Mouse (Mus musculus): ENCODE measurements around the gene Ptgir. TPM values are rescaled to one million over a fixed set of nuclear protein-coding genes. Genes with fewer than 3 reads are reported as not detected.

Gene Ptgir
- total RNA-seq, 2 experiments from 2014 or later, result 0.17 TPM; not detected in 1

GRCm38 (mm10) chr7:16885905-16886304, 20.4 kb upstream of the Ptgir start:
- intact Hi-C loops (cut with DNase I), result no loop called here
- peak in 1 of 2 experiments; percentile 65 for DNase-seq (ENCODE audit: extremely low spot score in 1 of 2, low spot score in 2 of 2)

GRCm38 (mm10) chr7:16890536-16890935, 15.8 kb upstream of the Ptgir start:
- no peak for DNase-seq (ENCODE audit: extremely low spot score in 1 of 2, low spot score in 2 of 2)
- intact Hi-C loops (cut with DNase I), result loop anchor here (5.0 kb wide), 1 partner anchor 143 kb away; no protein-coding TSS in a partner anchor

DNA sequence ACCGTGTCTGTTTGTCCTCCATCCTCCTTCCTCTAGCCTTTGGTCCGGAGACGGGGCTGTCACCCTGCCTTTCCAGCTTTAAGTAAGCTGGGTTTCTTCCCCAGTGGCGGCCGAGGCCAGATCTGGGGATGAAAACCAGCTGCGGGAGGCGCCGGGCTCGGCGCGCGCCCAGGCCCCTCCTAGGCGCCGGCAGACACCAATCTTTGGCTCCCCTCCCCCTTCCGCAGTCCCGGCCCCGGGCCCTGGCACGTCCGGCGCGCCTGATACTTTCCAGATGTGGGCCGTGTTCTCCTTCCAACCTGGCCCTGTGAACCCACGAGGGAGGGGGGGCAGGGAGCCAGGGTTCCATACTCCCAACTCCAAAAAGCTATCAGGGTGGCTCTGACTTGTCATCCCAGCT, 15.3 kb upstream of the Ptgir start:
- intact Hi-C loops (cut with DNase I), result loop anchor here (5.0 kb wide), 1 partner anchor 144 kb away; no protein-coding TSS in a partner anchor
- DNase-seq (ENCODE audit: extremely low spot score in 1 of 2, low spot score in 2 of 2), result peak in 1 of 2 experiments; percentile 85

- intact Hi-C loops (cut with DNase I), result loop anchor here (5.0 kb wide), 1 partner anchor 144 kb away; no protein-coding TSS in a partner anchor
- peak; percentile 80 to 88 for DNase-seq (ENCODE audit: extremely low spot score in 1 of 2, low spot score in 2 of 2)
Measured at GRCm38 (mm10) chr7:16891641-16892351, 14.5 kb upstream of the Ptgir start, which contains the start of gene Gng8. TSS of gene Gng8 (plus strand) at chr7:16891786.

- intact Hi-C loops (cut with DNase I), result loop anchor here (5.0 kb wide), 1 partner anchor 145 kb away; no protein-coding TSS in a partner anchor
Measured at GRCm38 (mm10) chr7:16892352-16892730, 13.9 kb upstream of the Ptgir start.

GRCm38 (mm10) chr7:16893612-16894011, 12.7 kb upstream of the Ptgir start:
- intact Hi-C loops (cut with DNase I), result loop anchor here (5.0 kb wide), 1 partner anchor 146 kb away; no protein-coding TSS in a partner anchor

More at GRCm38 (mm10) chr7:16892352-16892730, 13.9 kb upstream of the Ptgir start:
- DNase-seq (ENCODE audit: extremely low spot score in 1 of 2, low spot score in 2 of 2), result no peak

GRCm38 (mm10) chr7:16894279-16894678, 12.0 kb upstream of the Ptgir start:
- intact Hi-C loops (cut with DNase I), result loop anchor here (5.0 kb wide), 1 partner anchor 147 kb away; no protein-coding TSS in a partner anchor

More at GRCm38 (mm10) chr7:16893612-16894011, 12.7 kb upstream of the Ptgir start:
- no peak for DNase-seq (ENCODE audit: extremely low spot score in 1 of 2, low spot score in 2 of 2)

GRCm38 (mm10) chr7:16895000-16895399, 11.3 kb upstream of the Ptgir start:
- DNase-seq (ENCODE audit: extremely low spot score in 1 of 2, low spot score in 2 of 2), result peak in 1 of 2 experiments; percentile 85
- intact Hi-C loops (cut with DNase I), result loop anchor here (5.0 kb wide), 1 partner anchor 148 kb away; no protein-coding TSS in a partner anchor

More at GRCm38 (mm10) chr7:16894279-16894678, 12.0 kb upstream of the Ptgir start:
- no peak for DNase-seq (ENCODE audit: extremely low spot score in 1 of 2, low spot score in 2 of 2)

DNA sequence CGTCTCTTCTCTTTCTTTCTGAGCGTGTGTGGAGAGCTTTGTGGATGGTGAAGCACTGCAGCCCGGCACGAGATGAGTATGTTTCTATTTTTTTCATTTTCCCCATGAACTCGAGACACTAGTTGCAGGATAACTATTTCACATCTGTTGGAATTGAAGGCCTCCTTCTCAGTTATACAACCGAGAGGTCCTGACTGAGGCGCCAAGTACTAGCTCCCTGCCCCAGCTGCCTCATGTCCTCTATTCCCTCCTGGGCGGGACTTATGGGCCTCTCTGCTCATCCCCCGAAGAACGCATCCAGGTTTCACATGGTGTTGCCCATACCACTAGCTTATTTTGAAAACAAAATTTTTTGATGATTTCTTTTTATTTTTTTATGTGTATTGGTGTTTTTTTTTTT, 10.8 kb upstream of the Ptgir start:
- intact Hi-C loops (cut with DNase I), result no loop called here
- DNase-seq (ENCODE audit: extremely low spot score in 1 of 2, low spot score in 2 of 2), result no peak

DNA sequence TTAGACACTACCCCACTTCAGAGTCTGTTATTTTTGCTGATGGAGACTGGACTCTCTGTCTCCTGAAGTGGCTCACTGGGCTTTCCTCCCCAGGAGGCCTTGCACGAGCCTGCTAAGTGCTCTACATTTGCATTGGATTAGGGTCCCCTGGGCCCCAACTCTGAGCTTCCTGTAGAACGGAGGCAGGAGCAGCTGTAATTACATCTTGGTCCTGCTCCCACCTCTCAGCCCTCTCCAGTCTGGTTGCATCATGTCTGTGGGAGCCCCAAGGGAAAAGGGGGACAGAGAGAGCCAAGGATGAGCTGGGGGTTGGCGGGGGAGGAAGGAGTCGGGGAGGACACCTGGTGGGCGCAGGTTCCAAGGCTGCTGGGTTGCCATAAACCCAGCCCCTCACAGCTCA, 5.8 kb upstream of the Ptgir start:
- DNase-seq (ENCODE audit: extremely low spot score in 1 of 2, low spot score in 2 of 2), result no peak
- intact Hi-C loops (cut with DNase I), result no loop called here

DNA sequence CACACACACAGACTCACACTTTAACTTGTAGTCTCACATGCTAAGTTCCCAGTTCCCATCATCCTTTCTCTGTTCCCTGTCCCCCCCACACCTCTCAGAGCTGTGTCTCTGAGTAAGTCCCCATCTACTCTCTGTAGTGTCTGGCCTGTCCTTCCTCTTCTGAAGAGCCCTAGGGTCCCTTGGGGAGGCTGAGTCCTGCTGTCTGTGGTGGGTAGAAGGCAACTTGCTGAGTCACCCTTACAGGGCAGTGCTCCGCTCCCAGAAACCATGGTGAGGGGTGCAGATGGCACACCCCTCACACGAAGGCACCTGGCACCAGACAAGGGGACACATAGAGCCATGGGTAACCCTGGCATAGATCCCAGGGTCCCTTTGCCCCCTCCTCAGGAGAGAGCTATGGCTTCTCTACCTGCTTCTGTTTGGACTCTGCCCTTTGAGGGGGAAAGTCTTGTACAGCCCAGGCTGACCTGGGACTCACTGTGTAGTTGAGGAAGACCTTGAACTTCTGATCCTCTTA, 2.8 kb upstream of the Ptgir start:
- intact Hi-C loops (cut with DNase I), result no loop called here

DNA sequence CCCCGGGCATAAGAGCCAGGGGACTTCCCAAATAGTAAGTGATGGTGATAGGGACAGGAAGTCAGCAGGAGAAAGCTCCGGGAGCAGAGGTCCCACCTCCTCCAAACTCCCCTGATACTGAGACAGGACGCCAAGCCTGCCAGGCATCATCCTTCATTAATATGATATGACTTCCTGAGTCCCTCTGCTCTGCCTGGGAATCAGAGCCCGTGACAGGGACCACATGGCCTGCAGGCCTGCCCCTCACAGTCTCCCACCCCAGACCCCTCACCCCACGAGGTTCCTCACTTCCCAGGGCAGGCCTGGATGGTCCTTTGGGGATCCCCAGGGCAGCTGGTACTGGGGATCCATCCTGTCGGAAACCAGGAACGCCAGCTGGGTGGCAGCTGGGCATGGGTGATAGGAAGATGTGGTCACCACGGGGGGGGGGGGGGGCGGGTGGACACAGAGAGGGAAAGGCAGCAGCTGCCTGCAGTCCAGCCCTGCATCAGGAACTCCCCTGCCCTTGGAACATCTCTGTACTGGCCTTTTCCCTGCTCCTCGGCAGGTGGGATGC, 2.1 kb upstream of the Ptgir start:
- intact Hi-C loops (cut with DNase I), result no loop called here
- DNase-seq (ENCODE audit: extremely low spot score in 1 of 2, low spot score in 2 of 2), result no peak

More for the DNA sequence above, 2.8 kb upstream of the Ptgir start:
- no peak for DNase-seq (ENCODE audit: extremely low spot score in 1 of 2, low spot score in 2 of 2)

- peak in 1 of 2 experiments; percentile 56 for DNase-seq (ENCODE audit: extremely low spot score in 1 of 2, low spot score in 2 of 2)
- intact Hi-C loops (cut with DNase I), result no loop called here
Measured at GRCm38 (mm10) chr7:16905491-16906021, 734 bp upstream of the Ptgir start.

DNA sequence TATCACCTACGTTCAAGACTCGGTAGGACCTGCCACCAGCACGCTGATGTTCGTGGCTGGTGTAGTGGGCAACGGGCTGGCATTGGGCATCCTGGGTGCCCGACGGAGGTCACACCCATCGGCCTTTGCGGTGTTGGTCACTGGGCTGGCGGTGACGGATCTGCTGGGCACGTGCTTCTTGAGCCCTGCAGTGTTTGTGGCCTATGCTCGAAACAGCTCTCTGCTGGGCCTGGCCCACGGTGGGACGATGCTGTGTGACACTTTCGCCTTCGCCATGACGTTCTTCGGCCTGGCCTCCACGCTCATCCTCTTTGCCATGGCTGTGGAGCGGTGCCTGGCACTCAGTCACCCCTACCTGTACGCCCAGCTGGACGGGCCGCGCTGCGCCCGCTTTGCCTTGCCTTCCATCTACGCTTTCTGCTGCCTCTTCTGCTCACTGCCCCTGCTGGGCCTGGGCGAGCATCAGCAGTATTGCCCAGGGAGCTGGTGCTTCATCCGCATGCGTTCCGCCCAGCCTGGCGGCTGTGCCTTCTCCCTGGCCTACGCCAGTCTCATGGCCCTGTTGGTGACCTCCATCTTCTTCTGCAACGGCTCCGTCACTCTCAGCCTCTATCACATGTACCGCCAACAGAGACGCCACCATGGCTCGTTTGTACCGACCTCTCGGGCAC, 734 bp downstream of the Ptgir start:
- DNase-seq (ENCODE audit: extremely low spot score in 1 of 2, low spot score in 2 of 2), result no peak
- intact Hi-C loops (cut with DNase I), result no loop called here

- intact Hi-C loops (cut with DNase I), result no loop called here
- no peak for DNase-seq (ENCODE audit: extremely low spot score in 1 of 2, low spot score in 2 of 2)
Measured at GRCm38 (mm10) chr7:16907842-16908241, 1.6 kb downstream of the Ptgir start.

DNA sequence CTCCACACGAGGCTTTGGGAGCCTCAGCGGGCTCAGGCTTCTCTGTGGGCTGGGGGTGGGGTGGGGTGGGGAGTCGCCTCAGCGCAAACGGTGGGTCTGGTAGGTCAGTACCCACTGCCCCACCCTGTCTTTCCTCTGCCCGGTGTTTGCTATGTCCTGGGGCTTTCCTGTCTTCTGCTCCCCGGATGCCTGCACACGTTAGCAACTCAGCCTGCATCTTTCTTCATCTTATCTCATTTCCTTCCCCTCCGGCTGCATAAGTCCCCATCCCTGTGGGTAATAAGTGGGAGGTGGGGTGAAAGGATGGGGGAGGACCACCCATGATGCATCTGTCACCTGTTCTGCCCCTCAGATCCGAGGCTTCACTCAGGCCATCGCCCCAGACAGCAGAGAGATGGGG, 2.1 kb downstream of the Ptgir start:
- intact Hi-C loops (cut with DNase I), result no loop called here
- DNase-seq (ENCODE audit: extremely low spot score in 1 of 2, low spot score in 2 of 2), result no peak

DNA sequence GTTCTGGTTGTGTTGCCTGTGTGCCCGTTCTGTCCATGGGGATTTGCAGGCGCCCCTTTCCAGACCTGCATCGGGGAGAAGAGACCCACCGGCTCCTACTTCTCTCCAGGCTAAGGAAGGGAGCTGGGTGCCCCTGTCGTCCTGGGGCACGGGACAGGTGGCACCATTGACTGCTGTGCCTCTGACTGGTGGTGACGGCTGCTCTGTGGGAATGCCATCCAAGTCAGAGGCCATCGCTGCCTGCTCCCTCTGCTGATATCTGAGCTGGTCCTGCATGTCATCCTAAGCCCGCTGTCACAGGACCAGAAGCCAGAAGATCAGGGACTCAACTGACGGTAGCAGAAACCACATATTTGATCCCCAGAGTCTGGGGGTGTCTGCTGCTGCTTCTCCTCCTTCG, 2.6 kb downstream of the Ptgir start:
- intact Hi-C loops (cut with DNase I), result no loop called here
- DNase-seq (ENCODE audit: extremely low spot score in 1 of 2, low spot score in 2 of 2), result no peak

DNA sequence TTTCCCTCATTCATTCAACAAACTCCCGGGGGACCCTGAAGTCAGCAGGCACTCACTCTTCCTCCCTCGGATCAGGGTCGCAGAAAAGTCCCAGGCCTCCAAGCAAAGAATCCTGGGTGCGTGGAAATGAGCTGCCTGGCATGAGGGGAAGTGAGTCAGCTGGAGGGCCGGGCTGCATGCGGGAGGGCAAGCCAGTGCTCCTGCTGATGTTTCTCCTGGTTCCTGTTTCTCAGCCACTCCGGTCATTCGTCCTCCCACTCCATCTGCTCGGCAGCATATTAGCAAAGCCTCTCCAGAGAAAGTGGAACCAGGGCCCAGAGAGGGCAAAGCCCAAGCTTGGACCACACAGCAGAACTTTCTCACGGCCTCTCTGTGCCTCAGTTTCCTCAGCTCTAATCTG, 3.6 kb downstream of the Ptgir start:
- intact Hi-C loops (cut with DNase I), result loop anchor here (10.0 kb wide), 1 partner anchor 55 kb away; no protein-coding TSS in a partner anchor
- no peak for DNase-seq (ENCODE audit: extremely low spot score in 1 of 2, low spot score in 2 of 2)

- DNase-seq (ENCODE audit: extremely low spot score in 1 of 2, low spot score in 2 of 2), result no peak
- intact Hi-C loops (cut with DNase I), result loop anchor here (10.0 kb wide), 1 partner anchor 57 kb away; no protein-coding TSS in a partner anchor
Measured at GRCm38 (mm10) chr7:16911904-16912303, 5.6 kb downstream of the Ptgir start.
